Mouse (Mus musculus) small intestine, adult 2 months (tissue): ENCODE data around the gene Selplg. TPM values are rescaled to one million over a fixed set of nuclear protein-coding genes. Genes with fewer than 3 reads are reported as not detected.
"Not testable (repeated sequence)": the region's sequence is repeated elsewhere in the genome, so short reads cannot be mapped to it uniquely, and the experiment has no call there.

Source experiments
- H3K27ac ChIP-seq: fragments of 200-500 bp; 2 replicates; pipeline ENCODE4 v1.5.1; 2012; ENCODE audit warnings: low read depth, low read length, control low read depth, inconsistent platforms; ENCODE audit not compliant: insufficient read depth
- H3K27me3 ChIP-seq: fragments of 200-500 bp; 2 replicates; pipeline ENCODE4 v1.6.1; 2012; ENCODE audit warnings: mild to moderate bottlenecking, moderate library complexity, low read length, inconsistent platforms; ENCODE audit not compliant: control insufficient read depth, insufficient read depth
- H3K36me3 ChIP-seq: fragments of 200-500 bp; 2 replicates; pipeline ENCODE4 v1.6.1; 2012; ENCODE audit warnings: mild to moderate bottlenecking, low read length, control low read depth, inconsistent platforms; ENCODE audit not compliant: control insufficient read depth, insufficient read depth
- H3K4me1 ChIP-seq: fragments of 200-500 bp; 2 replicates; pipeline ENCODE4 v1.6.1; 2012; ENCODE audit warnings: low read length, inconsistent platforms, mixed read lengths; ENCODE audit not compliant: control insufficient read depth, insufficient read depth, insufficient read length
- H3K4me3 ChIP-seq: fragments of 200-500 bp; 2 replicates; pipeline ENCODE4 v1.5.1; 2012; ENCODE audit warnings: low read depth, mild to moderate bottlenecking, control low read depth, inconsistent platforms, low read length, moderate library complexity
- CTCF ChIP-seq: fragments of 200-500 bp; IDR thresholded peaks from 2 replicates; pipeline ENCODE4 v1.5.1; 2012; ENCODE audit warnings: low read depth, mild to moderate bottlenecking, control low read depth, inconsistent platforms, low read length, moderate library complexity, mixed read lengths; ENCODE audit not compliant: insufficient replicate concordance, insufficient read length; ENCODE audit errors: extremely low read depth
- POLR2A ChIP-seq: fragments of 200-500 bp; IDR thresholded peaks from 2 replicates; pipeline ENCODE4 v1.6.1; 2012; ENCODE audit warnings: low read depth, mild to moderate bottlenecking, control low read depth, inconsistent platforms, low read length, moderate library complexity
- WGBS: fragments of 180-500 bp; shearing (Covaris S2); methylation state at CpG from one replicate; pipeline ENCODE4 v1.1.7; 2018; 5-methylcytosine and 5-hydroxymethylcytosine counted together
- polyA plus RNA-seq: library from polyadenylated mRNA; depleted of rRNA; stranded (reverse); fragments of >200 nt; gene quantifications from 2 replicates; pipeline ENCODE4 v1.2.3, GENCODE M21; 2012

Gene Selplg
- polyA plus RNA-seq, 1 experiment: 52.3 TPM

DNA sequence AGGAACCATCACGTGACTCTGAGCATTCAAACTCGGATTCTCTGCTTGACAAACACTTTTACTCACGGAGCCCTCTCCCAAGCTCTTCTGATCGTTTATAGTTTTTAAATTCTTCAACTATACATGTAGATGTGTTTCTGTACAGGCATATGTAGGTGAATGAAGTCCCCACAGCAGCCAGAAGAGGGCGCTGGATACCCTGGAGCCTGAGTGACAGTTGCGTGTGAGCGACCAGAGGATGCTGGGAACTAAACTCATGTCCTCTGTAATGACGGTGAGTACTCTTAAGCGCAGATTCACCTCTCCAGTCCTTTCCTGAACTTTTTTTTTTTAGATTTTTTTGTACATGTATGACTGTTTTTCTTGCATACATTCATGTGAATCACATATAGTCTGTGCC, 18.8 kb downstream of the Selplg start:
- TF ChIP-seq POLR2A (no peak), CTCF (peak; percentile 52; the same call in 1 of the 2 replicates)
- H3K27me3 ChIP-seq: no peaks in the 10 kb centered on the region
- 23% methylated on average over 9 of the region's 9 CpGs for WGBS
- H3K4me1 ChIP-seq: no peaks in the 10 kb centered on the region
- H3K4me3 ChIP-seq: no peak overlapping the region
- no peaks in the 10 kb centered on the region for H3K36me3 ChIP-seq
- no peak overlapping the region for H3K27ac ChIP-seq

DNA sequence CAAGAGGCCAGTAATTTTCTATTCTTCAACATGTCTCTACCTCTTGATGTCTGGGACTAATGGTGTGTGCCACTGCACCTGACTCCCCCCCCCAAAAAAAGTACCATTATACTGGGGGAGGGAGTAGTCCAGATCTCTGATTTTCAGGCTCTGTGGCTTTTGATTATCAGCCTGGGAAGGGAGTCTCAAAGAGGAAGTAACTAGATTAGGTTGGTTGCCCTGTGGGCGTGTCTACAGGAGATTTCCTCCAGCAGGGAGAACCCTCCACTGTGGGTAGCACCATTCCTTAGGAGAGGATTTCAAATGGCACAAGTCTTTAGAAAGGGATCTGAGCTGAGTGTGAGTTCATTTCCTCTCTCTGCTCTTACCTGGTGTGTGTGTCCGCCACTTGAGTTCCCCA, 19.8 kb downstream of the Selplg start:
- no peaks in the 10 kb centered on the region; the same call in 1 of the 2 replicates for H3K4me1 ChIP-seq
- no peak for TF ChIP-seq POLR2A
- TF ChIP-seq CTCF: no peak
- 80% methylated on average over 2 of the region's 2 CpGs for WGBS

GRCm38 (mm10) chr5:113811824-113812420, 20.5 kb downstream of the Selplg start:
- H3K27me3 ChIP-seq, H3K27ac ChIP-seq, H3K36me3 ChIP-seq, H3K4me1 ChIP-seq, H3K4me3 ChIP-seq: not testable (repeated sequence)
- 18% methylated on average over 11 of the region's 12 CpGs for WGBS

More for the DNA sequence above, 19.8 kb downstream of the Selplg start:
- Histone ChIP-seq H3K27ac (no peak overlapping the region), H3K4me3 (no peak overlapping the region), H3K27me3 (no peaks in the 10 kb centered on the region), H3K36me3 (no peaks in the 10 kb centered on the region)

GRCm38 (mm10) chr5:113810111-113810510, 22.3 kb downstream of the Selplg start:
- Histone ChIP-seq H3K27ac (no peak overlapping the region), H3K36me3 (no peaks in the 10 kb centered on the region), H3K4me1 (no peaks in the 10 kb centered on the region; the same call in 1 of the 2 replicates), H3K27me3 (no peaks in the 10 kb centered on the region), H3K4me3 (no peak overlapping the region)
- no peak for TF ChIP-seq POLR2A
- TF ChIP-seq CTCF: no peak
- WGBS: 82% methylated on average over 4 of the region's 4 CpGs

DNA sequence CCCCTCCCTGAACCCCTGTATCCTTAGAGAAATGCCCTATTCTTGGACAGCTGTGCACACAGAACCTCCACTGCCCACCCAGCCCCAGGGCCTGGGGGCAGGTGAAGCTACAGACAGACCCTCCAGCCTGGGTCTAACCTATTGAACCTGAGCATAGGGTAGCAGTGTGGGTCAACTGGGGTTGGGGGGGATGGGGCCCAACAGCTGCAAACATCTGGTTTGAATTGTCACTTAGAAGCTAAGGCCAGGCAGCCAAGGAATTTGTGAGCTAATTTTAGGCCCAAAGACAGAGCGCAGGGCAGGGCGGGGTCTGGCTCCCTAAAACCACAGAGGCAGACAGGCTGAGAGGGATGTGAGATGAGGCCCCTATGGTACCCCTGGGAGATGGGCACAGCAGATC, 24.3 kb downstream of the Selplg start:
- TF ChIP-seq POLR2A (no peak), CTCF (no peak)
- Histone ChIP-seq H3K36me3 (no peaks in the 10 kb centered on the region), H3K27me3 (no peaks in the 10 kb centered on the region), H3K4me1 (no peaks in the 10 kb centered on the region; the same call in 1 of the 2 replicates), H3K27ac (no peak overlapping the region), H3K4me3 (no peak overlapping the region)
- 80% methylated on average over 2 of the region's 2 CpGs for WGBS

DNA sequence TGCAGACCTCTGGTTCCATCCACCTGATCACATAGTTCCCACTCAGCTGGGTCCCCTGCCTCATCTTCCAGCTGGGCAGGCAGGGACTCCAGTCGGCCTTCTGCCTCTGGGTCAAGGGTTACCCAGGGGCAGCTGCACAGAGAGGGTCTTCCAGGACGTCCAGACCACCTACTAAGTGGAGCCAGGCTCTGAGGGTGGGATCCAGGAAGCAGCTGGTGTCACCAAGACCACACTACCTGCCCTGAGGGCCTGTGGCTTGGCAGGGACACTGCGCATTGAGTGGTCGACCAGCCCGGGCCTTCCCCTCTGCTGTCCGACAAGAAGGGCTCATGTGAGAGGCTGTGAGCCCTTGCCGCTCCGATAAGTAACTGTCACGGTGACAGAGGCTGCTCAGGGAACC, 24.7 kb downstream of the Selplg start:
- Histone ChIP-seq H3K36me3 (no peaks in the 10 kb centered on the region), H3K27me3 (no peaks in the 10 kb centered on the region), H3K4me1 (no peaks in the 10 kb centered on the region; the same call in 1 of the 2 replicates), H3K27ac (no peak overlapping the region), H3K4me3 (no peak overlapping the region)
- WGBS: 61% methylated on average over 9 of the region's 9 CpGs
- TF ChIP-seq POLR2A (no peak), CTCF (no peak)

GRCm38 (mm10) chr5:113806414-113806813, 26.0 kb downstream of the Selplg start:
- no peak overlapping the region for H3K27ac ChIP-seq

More at GRCm38 (mm10) chr5:113806414-113806813, 26.0 kb downstream of the Selplg start:
- TF ChIP-seq CTCF (no peak), POLR2A (no peak)
- Histone ChIP-seq H3K4me3 (no peak overlapping the region), H3K27me3 (no peaks in the 10 kb centered on the region), H3K36me3 (no peaks in the 10 kb centered on the region), H3K4me1 (no peaks in the 10 kb centered on the region; the same call in 1 of the 2 replicates)
- 19% methylated on average over 10 of the region's 10 CpGs for WGBS
